Mouse (Mus musculus): ENCODE measurements around the gene Ssbp3. TPM values are rescaled to one million over a fixed set of nuclear protein-coding genes. Genes with fewer than 3 reads are reported as not detected.

The Ssbp3 gene
- total and polyA plus RNA-seq, 2 experiments from 2014 or later: 108 to 155 TPM

GRCm38 (mm10) chr4:106987725-106988364, 77.3 kb downstream of the Ssbp3 start:
- Histone ChIP-seq H3K9ac (replicated peaks; ENCODE audit: low read length) (no peak overlapping the region), H3K27ac (no peak overlapping the region), H3K36me3 (ENCODE audit: insufficient read depth, low read length) (no peaks in the 10 kb centered on the region), H3K4me2 (ENCODE audit: low read depth, low read length) (0 out of 2 replicates have a peak overlapping the region, but pooled peaks have one; percentile 16), H3K27me3 (ENCODE audit: insufficient read depth, low read length) (no peaks in the 10 kb centered on the region), H3K4me1 (ENCODE audit: insufficient read depth, low read length) (peaks cover 18% of the 10 kb centered on the region), H3K9me3 (ENCODE audit: low read length) (no peaks in the 10 kb centered on the region), H3K4me3 (ENCODE audit: low read length) (no peak overlapping the region)
- ATAC-seq (no peak), DNase-seq (ENCODE audit: low spot score) (peak; percentile 69)
- peak; percentile 63 for TF ChIP-seq CTCF (IDR thresholded peaks at IDR 0.05; ENCODE audit: low read depth)
- WGBS: 23% methylated on average over 7 of the region's 7 CpGs

DNA sequence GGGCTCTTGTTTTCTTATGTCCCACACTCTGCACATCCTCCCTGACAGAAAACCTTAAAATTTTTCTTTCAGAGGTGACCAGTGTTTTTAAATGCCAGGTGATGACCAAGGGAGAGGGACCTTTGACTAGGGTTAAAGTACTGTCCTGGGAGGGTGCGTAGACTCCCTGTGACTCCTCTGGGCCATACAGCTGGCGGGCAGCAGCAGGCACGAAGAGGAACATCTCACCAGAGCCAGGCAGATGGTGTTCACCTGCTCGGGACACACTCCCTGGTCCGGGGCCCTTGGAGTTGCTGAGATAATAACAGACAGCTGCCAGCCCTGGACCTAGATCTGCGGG, 78.4 kb downstream of the Ssbp3 start:
- no peak for TF ChIP-seq CTCF (IDR thresholded peaks at IDR 0.05; ENCODE audit: low read depth)
- Histone ChIP-seq H3K27ac (peak overlapping the region; percentile 45), H3K9ac (replicated peaks; ENCODE audit: low read length) (no peak overlapping the region), H3K36me3 (ENCODE audit: insufficient read depth, low read length) (no peaks in the 10 kb centered on the region), H3K27me3 (ENCODE audit: insufficient read depth, low read length) (no peaks in the 10 kb centered on the region), H3K4me3 (ENCODE audit: low read length) (no peak overlapping the region), H3K4me1 (ENCODE audit: insufficient read depth, low read length) (peaks cover 18% of the 10 kb centered on the region), H3K9me3 (ENCODE audit: low read length) (no peaks in the 10 kb centered on the region), H3K4me2 (ENCODE audit: low read depth, low read length) (no peak overlapping the region)
- WGBS: 35% methylated on average over 6 of the region's 6 CpGs
- ATAC-seq (no peak; the same call in 1 of the 2 replicates), DNase-seq (ENCODE audit: low spot score) (no peak)

GRCm38 (mm10) chr4:106989226-106989983, 78.9 kb downstream of the Ssbp3 start:
- Histone ChIP-seq H3K4me2 (ENCODE audit: low read depth, low read length) (no peak overlapping the region), H3K9me3 (ENCODE audit: low read length) (no peaks in the 10 kb centered on the region), H3K27ac (peak overlapping the region; percentile 45), H3K27me3 (ENCODE audit: insufficient read depth, low read length) (no peaks in the 10 kb centered on the region), H3K4me1 (ENCODE audit: insufficient read depth, low read length) (peaks cover 22% of the 10 kb centered on the region), H3K9ac (replicated peaks; ENCODE audit: low read length) (no peak overlapping the region), H3K36me3 (ENCODE audit: insufficient read depth, low read length) (no peaks in the 10 kb centered on the region), H3K4me3 (ENCODE audit: low read length) (no peak overlapping the region)
- WGBS: 24% methylated on average over 10 of the region's 10 CpGs
- ATAC-seq: peak; percentile 72
- DNase-seq (ENCODE audit: low spot score): peak; percentile 83
- peak; percentile 88 for TF ChIP-seq CTCF (IDR thresholded peaks at IDR 0.05; ENCODE audit: low read depth)

DNA sequence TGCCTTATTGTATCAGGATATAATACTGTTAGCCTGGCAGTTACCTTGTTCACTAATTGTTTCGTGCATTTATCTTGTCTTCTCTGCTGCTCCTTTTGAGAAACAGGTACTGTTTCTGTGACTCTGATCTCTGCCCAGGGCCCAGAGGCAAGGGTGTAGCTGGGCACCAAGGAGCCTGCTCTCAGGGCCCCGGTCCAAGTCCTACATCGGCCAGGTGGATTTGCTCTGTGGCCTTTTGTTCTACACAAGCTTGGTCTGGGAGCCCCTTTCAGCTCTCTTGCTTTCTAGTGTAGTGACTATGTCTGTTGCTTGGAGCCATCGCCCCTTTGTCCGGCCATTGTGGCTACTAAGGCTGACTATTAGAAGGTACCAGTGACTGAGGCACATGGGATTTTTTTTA, 82.6 kb downstream of the Ssbp3 start:
- peaks cover 22% of the 10 kb centered on the region; the same call in 1 of the 2 replicates for H3K4me1 ChIP-seq (ENCODE audit: insufficient read depth, low read length)
- no peak overlapping the region for H3K27ac ChIP-seq
- 81% methylated on average over 5 of the region's 5 CpGs for WGBS
- ATAC-seq (no peak), DNase-seq (ENCODE audit: low spot score) (no peak)
- no peak for TF ChIP-seq CTCF (IDR thresholded peaks at IDR 0.05; ENCODE audit: low read depth)
- H3K27me3 ChIP-seq (ENCODE audit: insufficient read depth, low read length): no peaks in the 10 kb centered on the region
- H3K36me3 ChIP-seq (ENCODE audit: insufficient read depth, low read length): no peaks in the 10 kb centered on the region
- H3K4me3 ChIP-seq (ENCODE audit: low read length): no peak overlapping the region
- no peak overlapping the region for H3K9ac ChIP-seq (replicated peaks; ENCODE audit: low read length)
- H3K9me3 ChIP-seq (ENCODE audit: low read length): no peaks in the 10 kb centered on the region
- H3K4me2 ChIP-seq (ENCODE audit: low read depth, low read length): no peak overlapping the region

- Histone ChIP-seq H3K36me3 (ENCODE audit: insufficient read depth, low read length) (no peaks in the 10 kb centered on the region), H3K27me3 (ENCODE audit: insufficient read depth, low read length) (no peaks in the 10 kb centered on the region), H3K9me3 (ENCODE audit: low read length) (no peaks in the 10 kb centered on the region), H3K9ac (replicated peaks; ENCODE audit: low read length) (no peak overlapping the region), H3K27ac (no peak overlapping the region), H3K4me2 (ENCODE audit: low read depth, low read length) (no peak overlapping the region), H3K4me3 (ENCODE audit: low read length) (no peak overlapping the region), H3K4me1 (ENCODE audit: insufficient read depth, low read length) (peaks cover 25% of the 10 kb centered on the region; the same call in 1 of the 2 replicates)
- no peak for TF ChIP-seq CTCF (IDR thresholded peaks at IDR 0.05; ENCODE audit: low read depth)
- WGBS: 55% methylated on average over 5 of the region's 5 CpGs
- no peak for ATAC-seq
- peak; percentile 53 for DNase-seq (ENCODE audit: low spot score)
Observed at GRCm38 (mm10) chr4:106994252-106994651, 83.8 kb downstream of the Ssbp3 start.

GRCm38 (mm10) chr4:106995069-106995468, 84.6 kb downstream of the Ssbp3 start:
- Histone ChIP-seq H3K27me3 (ENCODE audit: insufficient read depth, low read length) (no peaks in the 10 kb centered on the region), H3K9me3 (ENCODE audit: low read length) (no peaks in the 10 kb centered on the region), H3K36me3 (ENCODE audit: insufficient read depth, low read length) (no peaks in the 10 kb centered on the region), H3K4me1 (ENCODE audit: insufficient read depth, low read length) (peaks cover 29% of the 10 kb centered on the region), H3K9ac (replicated peaks; ENCODE audit: low read length) (no peak overlapping the region), H3K27ac (no peak overlapping the region), H3K4me2 (ENCODE audit: low read depth, low read length) (no peak overlapping the region), H3K4me3 (ENCODE audit: low read length) (no peak overlapping the region)
- DNase-seq (ENCODE audit: low spot score) (no peak), ATAC-seq (no peak)
- WGBS: 84% methylated on average over 6 of the region's 6 CpGs
- no peak for TF ChIP-seq CTCF (IDR thresholded peaks at IDR 0.05; ENCODE audit: low read depth)

GRCm38 (mm10) chr4:106995513-106995912, 85.0 kb downstream of the Ssbp3 start:
- H3K36me3 ChIP-seq (ENCODE audit: insufficient read depth, low read length): no peaks in the 10 kb centered on the region
- H3K9ac ChIP-seq (replicated peaks; ENCODE audit: low read length): no peak overlapping the region
- no peaks in the 10 kb centered on the region for H3K9me3 ChIP-seq (ENCODE audit: low read length)
- no peak overlapping the region for H3K4me3 ChIP-seq (ENCODE audit: low read length)
- no peak for TF ChIP-seq CTCF (IDR thresholded peaks at IDR 0.05; ENCODE audit: low read depth)
- no peaks in the 10 kb centered on the region for H3K27me3 ChIP-seq (ENCODE audit: insufficient read depth, low read length)
- no peak overlapping the region for H3K4me2 ChIP-seq (ENCODE audit: low read depth, low read length)
- DNase-seq (ENCODE audit: low spot score) (no peak), ATAC-seq (no peak)
- H3K4me1 ChIP-seq (ENCODE audit: insufficient read depth, low read length): peaks cover 29% of the 10 kb centered on the region
- H3K27ac ChIP-seq: no peak overlapping the region
- 83% methylated on average over 5 of the region's 5 CpGs for WGBS

All from hindbrain, postnatal 0 days (tissue).